Mouse (Mus musculus) embryonic facial prominence, embryonic 14.5 days (tissue): ENCODE measurements around the gene Trpv4. TPM values are rescaled to one million over a fixed set of nuclear protein-coding genes. Genes with fewer than 3 reads are reported as not detected.

Source experiments
- ATAC-seq: fragments of 200-750 bp; cut with Nextera tagmentation; 2 replicates; pipeline ENCODE4 v1.8.0; 2017; ENCODE audit warnings: low read depth, moderate number of reproducible peaks, moderate TSS enrichment
- DNase-seq: peaks from one replicate; pipeline ENCODE4 v3.0.0-alpha.2; 2015; ENCODE audit warnings: low spot score
- H3K27ac ChIP-seq: fragments of 300-500 bp; sonication (generic); replicated peaks from 2 replicates; pipeline ENCODE4 v1.5.1; 2014; ENCODE audit warnings: low read depth, mild to moderate bottlenecking, low read length, moderate library complexity
- H3K27me3 ChIP-seq: fragments of 300-500 bp; sonication (generic); replicated peaks from 2 replicates; pipeline ENCODE4 v1.6.1; 2014; ENCODE audit warnings: low read length; ENCODE audit not compliant: control insufficient read depth, insufficient read depth
- H3K36me3 ChIP-seq: fragments of 300-500 bp; sonication (generic); 2 replicates; pipeline ENCODE4 v1.6.1; 2014; ENCODE audit warnings: low read length, mixed read lengths; ENCODE audit not compliant: control insufficient read depth, insufficient read depth
- H3K4me1 ChIP-seq: fragments of 300-500 bp; sonication (generic); 2 replicates; pipeline ENCODE4 v1.6.1; 2014; ENCODE audit warnings: antibody characterized with exemption, low read length; ENCODE audit not compliant: control insufficient read depth, insufficient read depth
- H3K4me2 ChIP-seq: fragments of 300-500 bp; sonication (generic); 2 replicates; pipeline ENCODE4 v1.6.1; 2014; ENCODE audit warnings: low read depth, mild to moderate bottlenecking, low read length, moderate library complexity, mixed read lengths
- H3K4me3 ChIP-seq: fragments of 300-500 bp; sonication (generic); 2 replicates; pipeline ENCODE4 v1.5.1; 2014; ENCODE audit warnings: low read depth, mild to moderate bottlenecking, low read length
- H3K9ac ChIP-seq: fragments of 300-500 bp; sonication (generic); 2 replicates; pipeline ENCODE4 v1.6.1; 2014; ENCODE audit warnings: low read depth, mild to moderate bottlenecking, low read length, moderate library complexity, mixed read lengths
- H3K9me3 ChIP-seq: fragments of 300-500 bp; sonication (generic); 2 replicates; pipeline ENCODE4 v1.6.1; 2016; ENCODE audit warnings: low read length; ENCODE audit not compliant: control insufficient read depth
- WGBS: fragments of 180-500 bp; shearing (Covaris S2); extraction: QIAGEN DNeasy Blood & Tissue Kit; methylation state at CpG from one replicate; pipeline ENCODE4 v1.1.7; 2014; 5-methylcytosine and 5-hydroxymethylcytosine counted together
- polyA plus RNA-seq: library from polyadenylated mRNA; unstranded; fragments of >200 nt; fragmentation: Nextera tagmentation; extraction: Ambion mirVana; gene quantifications from 2 replicates; pipeline ENCODE4 v1.2.1, GENCODE M21; 2014

Gene Trpv4
- polyA plus RNA-seq: 11.9 TPM in 2 replicates

DNA sequence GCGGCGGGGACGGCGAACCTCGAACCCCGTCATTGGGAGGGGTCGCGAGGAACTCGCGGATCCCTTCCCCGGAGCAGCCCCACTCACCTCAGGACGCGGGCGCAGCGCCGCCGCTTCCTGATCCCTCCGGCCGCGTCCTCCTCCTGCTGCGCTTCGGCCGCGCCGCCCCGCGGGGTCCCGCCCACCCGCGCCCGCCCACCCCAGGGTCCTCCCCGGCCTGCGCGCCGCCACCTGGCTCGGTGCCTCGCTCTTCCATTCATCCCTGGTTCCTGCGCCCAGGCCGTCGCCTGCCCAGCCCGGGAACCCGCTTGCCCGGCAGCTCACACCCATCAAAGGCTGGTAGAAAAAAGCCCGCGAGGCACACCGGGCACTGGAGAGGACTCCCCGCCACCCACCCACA, at the start of gene Trpv4:
Trpv4 (minus strand) TSS at position 167 of the 400 bp plus-strand sequence.
- no peak within 1 kb of the TSS for H3K27ac ChIP-seq
- whole genome bisulfite sequencing: under 1% methylated on average over 23 of the region's 47 CpGs
- H3K36me3 ChIP-seq: no peaks in the 10 kb centered on the region
- 0 out of 2 replicates have a peak, but pooled peaks cover 9% of the 10 kb centered on the region for H3K4me1 ChIP-seq
- peak within 1 kb of the TSS; percentile 59 for H3K4me3 ChIP-seq
- peak; percentile 71 for ATAC-seq
- H3K4me2 ChIP-seq: peak within 1 kb of the TSS; percentile 95
- peak within 1 kb of the TSS; percentile 73 for H3K9ac ChIP-seq
- no peaks in the 10 kb centered on the region for H3K9me3 ChIP-seq
- H3K27me3 ChIP-seq: peaks cover 17% of the 10 kb centered on the region
- DNase-seq: no peak

- Histone ChIP-seq H3K36me3 (peaks cover 34% of the 10 kb centered on the region), H3K4me3 (peak within 1 kb of the TSS; percentile 85)
- ATAC-seq: peak; percentile 81
Measured at GRCm38 (mm10) chr5:114707265-114708068, 49.2 kb upstream of the Trpv4 start, which contains the start of gene Tchp. Tchp (plus strand) TSS chr5:114707760.

GRCm38 (mm10) chr5:114702403-114703392, 44.5 kb upstream of the Trpv4 start:
- no peaks in the 10 kb centered on the region for H3K4me1 ChIP-seq
- ATAC-seq (peak; percentile 69; the same call in 1 of the 2 replicates), DNase-seq (peak; percentile 46)
- no peak overlapping the region for H3K4me3 ChIP-seq
- no peaks in the 10 kb centered on the region for H3K36me3 ChIP-seq
- 59% methylated on average over 14 of the region's 14 CpGs for WGBS
- H3K9ac ChIP-seq: no peak overlapping the region
- no peak overlapping the region for H3K4me2 ChIP-seq
- H3K27me3 ChIP-seq: no peaks in the 10 kb centered on the region
- H3K9me3 ChIP-seq: no peaks in the 10 kb centered on the region
- no peak overlapping the region for H3K27ac ChIP-seq

More at GRCm38 (mm10) chr5:114707265-114708068, 49.2 kb upstream of the Trpv4 start, which contains the start of gene Tchp:
- Histone ChIP-seq H3K4me1 (0 out of 2 replicates have a peak, but pooled peaks cover 5% of the 10 kb centered on the region), H3K9me3 (no peaks in the 10 kb centered on the region), H3K27me3 (no peaks in the 10 kb centered on the region), H3K27ac (no peak within 1 kb of the TSS), H3K4me2 (peak within 1 kb of the TSS; percentile 65), H3K9ac (peak within 1 kb of the TSS; percentile 78)
- DNase-seq: peak; percentile 95
- 3% methylated on average over 37 of the region's 49 CpGs for WGBS

DNA sequence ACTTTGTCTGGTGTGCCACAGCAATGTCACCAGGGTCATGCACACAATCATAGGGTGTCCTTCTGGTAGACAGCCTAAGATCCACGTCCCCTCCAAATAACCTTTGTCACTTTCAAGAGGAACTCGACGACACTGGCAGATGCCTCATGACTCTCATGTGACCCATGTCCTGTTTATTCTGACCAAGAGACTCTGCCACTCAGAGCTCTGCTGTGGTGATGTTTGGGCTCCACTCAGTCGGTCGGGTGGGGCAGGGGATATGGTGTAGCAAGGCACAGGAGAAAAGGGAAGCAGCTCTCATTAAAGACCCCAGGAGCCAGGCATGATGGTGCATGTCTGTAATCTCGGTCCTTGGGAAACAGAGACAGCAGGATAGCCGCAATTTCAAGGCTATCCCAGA, 40.8 kb upstream of the Trpv4 start:
- H3K27me3 ChIP-seq: no peaks in the 10 kb centered on the region
- H3K4me2 ChIP-seq: no peak overlapping the region
- H3K4me1 ChIP-seq: no peaks in the 10 kb centered on the region
- no peak overlapping the region for H3K27ac ChIP-seq
- no peaks in the 10 kb centered on the region for H3K9me3 ChIP-seq
- WGBS: 58% methylated on average over 7 of the region's 7 CpGs
- H3K4me3 ChIP-seq: no peak overlapping the region
- no peak overlapping the region for H3K9ac ChIP-seq
- DNase-seq (no peak), ATAC-seq (no peak)
- H3K36me3 ChIP-seq: no peaks in the 10 kb centered on the region

- WGBS: 87% methylated on average over 19 of the region's 19 CpGs
- no peak overlapping the region for H3K4me2 ChIP-seq
- H3K9ac ChIP-seq: no peak overlapping the region
- H3K27me3 ChIP-seq: no peaks in the 10 kb centered on the region
- DNase-seq (no peak), ATAC-seq (no peak)
- no peaks in the 10 kb centered on the region for H3K4me1 ChIP-seq
- no peak overlapping the region for H3K4me3 ChIP-seq
- no peaks in the 10 kb centered on the region for H3K36me3 ChIP-seq
- no peaks in the 10 kb centered on the region for H3K9me3 ChIP-seq
- H3K27ac ChIP-seq: no peak overlapping the region
Measured at GRCm38 (mm10) chr5:114698044-114698746, 40.0 kb upstream of the Trpv4 start.

GRCm38 (mm10) chr5:114696939-114697338, 38.7 kb upstream of the Trpv4 start:
- WGBS: 76% methylated on average over 17 of the region's 17 CpGs
- ATAC-seq (no peak), DNase-seq (no peak)
- H3K4me3 ChIP-seq: no peak overlapping the region
- no peaks in the 10 kb centered on the region for H3K9me3 ChIP-seq
- H3K27me3 ChIP-seq: no peaks in the 10 kb centered on the region
- H3K4me2 ChIP-seq: no peak overlapping the region
- H3K27ac ChIP-seq: no peak overlapping the region
- no peaks in the 10 kb centered on the region for H3K4me1 ChIP-seq
- no peak overlapping the region for H3K9ac ChIP-seq
- no peaks in the 10 kb centered on the region for H3K36me3 ChIP-seq

DNA sequence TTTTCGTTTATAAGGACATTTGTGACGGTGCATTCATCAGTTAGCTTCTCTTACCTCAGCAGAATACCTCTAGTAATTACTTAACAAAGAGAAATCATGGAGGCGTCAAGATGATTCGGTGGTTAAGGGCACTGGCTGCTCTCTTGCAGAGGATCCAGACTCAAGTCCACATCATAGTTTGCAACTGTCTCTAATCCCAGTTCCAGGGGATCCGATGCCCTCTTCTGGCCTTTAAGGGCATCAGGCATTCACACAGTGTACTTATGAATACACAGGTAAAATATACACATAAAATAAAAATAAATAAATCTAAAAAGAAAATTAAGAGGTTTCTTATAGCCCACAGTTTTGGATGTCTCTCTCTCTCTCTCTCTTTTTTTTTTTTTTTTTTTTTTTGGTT, 37.6 kb upstream of the Trpv4 start:
- no peak overlapping the region for H3K27ac ChIP-seq
- no peaks in the 10 kb centered on the region for H3K9me3 ChIP-seq
- no peak for ATAC-seq
- H3K27me3 ChIP-seq: no peaks in the 10 kb centered on the region
- WGBS: 66% methylated on average over 5 of the region's 5 CpGs
- no peak overlapping the region for H3K4me3 ChIP-seq
- H3K4me2 ChIP-seq: no peak overlapping the region
- 0 out of 2 replicates have a peak, but pooled peaks cover 2% of the 10 kb centered on the region for H3K4me1 ChIP-seq
- H3K9ac ChIP-seq: no peak overlapping the region
- H3K36me3 ChIP-seq: no peaks in the 10 kb centered on the region
- DNase-seq: no peak
